Mouse (Mus musculus) ovary, postnatal 10 days (tissue): ENCODE data around the gene Gsto2.
"Not testable (repeated sequence)": the region's sequence is repeated elsewhere in the genome, so short reads cannot be mapped to it uniquely, and the experiment has no call there.

Source experiments
- DNase-seq: peaks from one replicate; pipeline ENCODE4 v3.0.0; 2022; ENCODE audit warnings: low spot score

Gsto2 gene

GRCm38 (mm10) chr19:47865353-47865947 lies at the start of gene Gsto2:
Gene Gsto2, plus strand, starts transcription at chr19:47865534.
- peak; percentile 73 for DNase-seq

- no peak for DNase-seq
These were observed 47.6 kb upstream of the Gsto2 start for GRCm38 (mm10) chr19:47817692-47818091.

DNA sequence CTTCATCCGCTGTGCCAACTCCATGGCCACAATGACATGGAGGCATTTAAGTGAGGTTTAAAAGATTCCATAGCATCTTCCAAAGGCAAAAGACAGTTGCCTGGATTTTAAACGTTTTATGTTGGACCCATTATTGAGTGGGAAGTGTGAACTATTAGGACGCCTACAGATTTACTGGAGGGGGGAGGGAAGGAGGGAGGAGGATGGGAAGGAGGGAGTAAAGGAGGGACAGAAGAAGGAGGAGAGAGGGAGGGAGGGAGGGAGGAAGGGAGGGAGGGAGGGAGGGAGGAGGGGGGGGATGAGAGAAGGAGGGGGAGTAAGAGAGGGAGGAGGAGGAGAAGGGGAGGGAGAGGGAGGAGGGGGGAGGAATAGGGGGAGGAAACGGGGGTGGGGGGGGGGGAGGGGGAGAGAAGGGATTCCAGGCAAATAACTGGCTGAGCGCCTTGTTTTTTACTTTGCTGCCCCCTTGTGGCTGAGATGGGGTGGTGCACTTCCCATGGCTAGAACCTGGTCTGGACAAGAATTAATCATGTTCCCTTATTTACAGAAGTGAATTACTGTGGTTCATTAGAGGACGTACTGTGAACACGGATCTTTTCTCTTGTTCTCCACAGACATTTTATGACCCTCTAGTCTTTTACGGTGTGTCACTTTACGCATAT lies 44.4 kb upstream of the Gsto2 start:
- DNase-seq: peak; percentile 34

GRCm38 (mm10) chr19:47821494-47821872 lies 43.9 kb upstream of the Gsto2 start:
- DNase-seq: no peak

GRCm38 (mm10) chr19:47822143-47822796 lies 43.1 kb upstream of the Gsto2 start:
- DNase-seq: no peak

GRCm38 (mm10) chr19:47824026-47824425 lies 41.3 kb upstream of the Gsto2 start:
- no peak for DNase-seq

DNA sequence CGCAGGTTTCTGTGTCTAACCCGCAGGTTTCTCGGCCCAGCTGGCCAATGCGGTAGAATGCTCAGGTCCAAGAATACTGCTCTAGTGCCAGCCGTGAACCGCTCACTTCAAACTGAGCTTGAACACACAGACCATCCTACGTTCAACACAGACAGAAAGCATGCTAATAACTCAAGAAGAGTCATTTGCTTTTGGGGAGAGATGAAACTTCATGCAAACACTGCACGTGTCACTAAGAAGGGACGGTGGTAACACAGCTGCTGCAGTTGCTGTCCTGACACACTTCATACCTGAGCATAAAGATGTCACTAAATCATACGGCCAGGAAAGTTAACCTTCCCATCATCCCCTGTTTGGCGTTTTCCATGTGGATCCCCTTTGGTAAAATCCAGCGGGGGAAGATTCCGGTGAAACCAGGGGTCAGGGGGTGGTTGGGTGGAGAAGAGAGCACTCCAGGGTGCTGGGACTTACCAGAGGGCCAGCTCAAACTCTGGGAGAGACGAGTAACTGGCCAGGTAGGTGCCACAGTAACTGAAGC lies 35.4 kb upstream of the Gsto2 start:
- DNase-seq: no peak

GRCm38 (mm10) chr19:47831111-47831510 lies 34.2 kb upstream of the Gsto2 start:
- DNase-seq: no peak

DNA sequence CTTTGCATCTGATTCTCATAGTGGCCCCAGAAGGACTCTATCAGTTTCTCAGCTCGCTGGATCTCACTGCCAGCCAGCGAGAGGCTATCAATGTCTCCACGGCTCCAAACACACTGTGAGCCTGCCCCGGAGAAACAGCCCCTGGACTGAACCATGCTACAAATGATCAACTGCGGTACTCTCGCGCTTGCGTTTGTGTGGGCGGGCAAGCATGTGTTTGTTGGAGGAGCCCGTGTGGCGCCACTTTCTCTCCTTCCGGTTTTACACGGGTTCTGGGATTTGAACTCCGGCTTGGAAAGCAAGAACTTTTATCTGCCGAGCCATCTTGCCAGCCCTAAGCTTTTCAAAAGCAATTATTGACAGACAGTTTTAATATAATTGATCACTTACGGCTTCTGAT lies 33.0 kb upstream of the Gsto2 start:
- no peak for DNase-seq

GRCm38 (mm10) chr19:47834614-47835013 lies 30.7 kb upstream of the Gsto2 start:
- DNase-seq: no peak

- no peak for DNase-seq
These were observed 29.6 kb upstream of the Gsto2 start for GRCm38 (mm10) chr19:47835776-47836175.

DNA sequence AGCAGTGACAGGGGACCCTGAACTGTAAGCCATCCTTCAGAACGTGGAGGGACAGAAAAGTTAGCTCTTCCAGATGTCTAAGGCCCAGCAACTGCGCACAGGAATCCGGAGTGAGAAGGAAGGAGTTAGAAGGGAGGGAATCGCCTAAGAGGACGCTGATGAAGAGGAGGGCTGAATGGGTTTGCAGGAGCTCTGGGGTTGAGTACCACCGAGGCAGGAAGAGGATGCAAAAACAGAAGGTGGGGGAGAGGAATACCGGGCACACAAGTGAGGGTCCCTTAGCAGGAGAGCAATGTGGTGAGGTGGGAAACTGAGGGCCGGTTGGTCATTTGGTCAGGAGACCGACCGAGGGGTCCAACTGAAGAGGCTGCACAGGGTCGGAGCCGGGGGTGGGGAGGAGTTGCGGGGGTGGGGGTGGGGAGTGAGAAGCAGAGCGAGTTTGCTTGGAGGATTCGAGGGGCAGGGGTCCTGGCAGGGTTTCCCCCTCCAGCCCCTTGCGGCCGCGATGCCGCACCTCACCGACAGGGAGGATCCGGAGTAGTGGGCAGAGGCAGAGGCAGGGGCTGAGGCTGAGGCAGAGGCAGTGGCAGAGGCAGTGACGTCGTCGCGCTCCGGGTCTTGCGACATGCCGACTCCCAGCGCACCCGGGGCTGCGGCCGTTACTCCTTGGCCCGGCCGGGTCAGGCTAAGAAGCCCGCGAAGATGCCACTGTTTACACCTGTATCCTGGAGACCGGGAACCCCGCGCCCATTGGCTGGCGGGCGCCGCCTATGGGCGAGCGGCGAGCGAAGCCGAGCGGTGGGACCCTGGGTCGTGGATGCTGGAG lies 28.4 kb upstream of the Gsto2 start:
- DNase-seq: peak; percentile 36

GRCm38 (mm10) chr19:47837527-47837901 lies 27.8 kb upstream of the Gsto2 start:
- no peak for DNase-seq

DNA sequence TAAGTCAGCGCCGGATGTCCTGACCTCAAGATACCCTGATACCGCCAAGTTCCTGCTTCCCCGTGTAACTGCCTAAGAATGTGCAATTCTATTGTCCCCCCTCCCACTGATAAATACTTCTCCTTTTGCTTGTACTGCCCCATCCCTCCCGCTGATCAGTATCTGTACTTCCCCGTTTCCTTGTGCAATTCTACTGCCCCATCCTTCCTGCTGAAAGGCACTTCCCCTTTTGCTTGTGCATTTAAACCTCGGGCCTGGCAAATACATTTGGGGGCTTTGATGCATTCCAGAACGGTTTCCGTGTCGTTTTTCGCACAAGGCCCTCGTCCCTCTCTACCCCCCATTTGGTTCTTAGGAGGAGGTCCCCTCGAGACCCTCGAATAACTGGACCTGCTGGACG lies 24.1 kb upstream of the Gsto2 start:
- not testable (repeated sequence) for DNase-seq

DNA sequence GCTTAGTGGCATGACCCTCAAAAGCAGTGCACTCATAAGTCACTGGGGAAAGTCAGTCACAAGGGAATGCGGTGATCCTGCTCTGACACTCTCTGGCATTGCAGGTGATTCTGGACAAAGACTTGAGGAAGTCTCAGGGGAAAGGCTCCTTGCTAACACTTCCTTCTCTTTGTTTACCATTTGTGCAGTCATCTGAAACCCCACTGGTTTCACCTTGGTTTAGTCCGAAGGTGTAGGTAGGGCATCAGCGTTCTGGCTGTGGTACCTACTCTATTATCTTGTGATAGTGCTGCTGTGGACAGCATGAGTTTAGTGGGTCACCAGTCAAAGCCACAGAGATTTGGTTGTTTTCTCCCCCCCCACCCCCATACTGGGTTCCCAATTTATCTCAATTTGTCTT lies 15.6 kb upstream of the Gsto2 start:
- DNase-seq: no peak

DNA sequence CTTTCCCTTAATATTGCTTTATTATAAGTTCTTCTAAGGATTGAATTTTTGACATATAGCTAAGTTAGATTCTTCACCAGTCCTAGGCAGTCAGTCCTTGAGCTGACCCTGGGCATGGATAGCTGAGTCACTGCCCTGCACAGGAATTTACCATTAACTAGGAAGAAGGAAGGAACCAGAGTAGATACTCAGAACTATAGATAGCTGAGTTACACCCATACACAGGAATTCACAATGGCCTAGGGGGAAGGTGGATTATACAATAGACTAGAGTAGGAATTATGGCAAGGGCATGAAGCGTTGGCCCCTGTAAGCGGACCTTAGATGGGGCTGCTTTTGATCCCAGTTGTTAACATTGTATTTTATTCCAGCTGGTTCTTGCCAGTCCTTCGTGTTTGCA lies 13.2 kb upstream of the Gsto2 start:
- not testable (repeated sequence) for DNase-seq

GRCm38 (mm10) chr19:47853053-47853452 lies 12.3 kb upstream of the Gsto2 start:
- no peak for DNase-seq

GRCm38 (mm10) chr19:47853951-47854795 lies 11.2 kb upstream of the Gsto2 start:
- no peak for DNase-seq

DNA sequence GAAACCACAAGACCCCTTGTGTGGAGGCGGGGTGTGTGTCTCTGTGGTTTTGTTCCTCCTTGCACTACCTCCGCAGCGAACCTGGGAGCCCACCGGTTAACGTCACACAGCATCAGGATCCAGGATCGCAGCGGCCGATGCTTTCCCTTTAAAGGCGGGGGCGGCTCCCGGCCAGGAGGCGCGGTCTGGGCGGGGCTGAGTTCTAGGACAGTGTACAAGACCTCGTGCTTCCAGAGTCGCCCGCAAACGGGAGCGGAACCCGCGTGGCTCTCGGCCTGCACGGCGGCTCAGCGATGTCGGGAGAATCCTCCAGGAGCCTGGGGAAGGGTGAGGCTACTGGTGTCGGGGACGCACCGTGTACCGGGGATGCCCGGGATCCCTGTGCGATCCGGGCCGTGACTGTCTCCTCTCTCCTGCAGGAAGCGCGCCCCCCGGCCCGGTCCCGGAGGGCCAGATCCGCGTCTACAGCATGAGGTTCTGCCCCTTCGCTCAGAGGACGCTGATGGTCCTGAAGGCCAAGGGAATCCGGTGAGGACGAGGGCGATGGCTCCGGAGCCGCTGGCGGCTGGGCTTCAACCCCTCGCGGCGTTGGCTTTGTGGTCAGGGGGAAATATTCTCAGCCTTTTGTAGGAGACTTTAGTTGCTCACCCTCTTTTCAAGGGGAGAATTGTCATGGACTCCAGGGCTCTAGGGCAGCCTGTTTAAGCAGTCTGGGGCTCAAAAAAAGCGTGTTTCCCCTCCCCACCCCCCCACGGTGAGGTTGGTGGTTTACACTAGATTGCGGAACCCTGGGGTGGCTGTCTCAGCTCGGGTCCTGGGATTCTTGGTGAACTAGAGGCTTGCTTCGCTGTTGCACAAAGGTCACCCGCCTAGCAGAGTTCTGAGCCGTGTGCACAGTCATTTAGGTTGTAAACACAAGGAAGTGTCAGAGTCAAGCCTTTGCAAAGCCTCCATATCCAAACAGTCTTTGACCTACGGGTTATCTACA lies 10.2 kb upstream of the Gsto2 start, which contains the start of gene Gsto1:
Gsto1 (plus strand) TSS at position 175 of the 988 bp plus-strand sequence.
- DNase-seq: peak; percentile 83
